Mouse (Mus musculus) MEL (cell line): ENCODE data around the gene P2rx1. TPM values are rescaled to one million over a fixed set of nuclear protein-coding genes. Genes with fewer than 3 reads are reported as not detected.
A peak's percentile ranks its signal among the peaks of the same experiment; 100 is the strongest.

Experiments used
- DNase-seq: peaks from one replicate; pipeline ENCODE4 v3.0.0; 2011; ENCODE audit warnings: low read depth, low spot score
- H3K27ac ChIP-seq: 2 replicates; pipeline ENCODE4 v1.5.1; 2012; ENCODE audit warnings: low read depth, mild to moderate bottlenecking, control low read depth, low read length, moderate library complexity; ENCODE audit not compliant: control insufficient read depth
- H3K27me3 ChIP-seq, 2 experiments: fragments of 150-350 bp in 1 of 2; sonication (generic) in 1 of 2; 2 replicates each; pipeline ENCODE4 v1.6.1; 2012; ENCODE audit warnings: low read length in 2 of 2, mild to moderate bottlenecking in 2 of 2, improper control_type of control experiment in 1 of 2, moderate library complexity in 1 of 2; ENCODE audit not compliant: insufficient read depth in 2 of 2, control insufficient read depth in 1 of 2
- H3K36me3 ChIP-seq, 2 experiments: 2 replicates each; pipeline ENCODE4 v1.6.1; 2012 to 2014; ENCODE audit warnings: low read length in 2 of 2, improper control_type of control experiment in 1 of 2, inconsistent platforms in 1 of 2, mild to moderate bottlenecking in 1 of 2; ENCODE audit not compliant: insufficient read depth in 2 of 2, control insufficient read depth in 1 of 2
- H3K4me1 ChIP-seq, 2 experiments: fragments of 150-350 bp in 1 of 2; sonication (generic) in 1 of 2; 2 replicates each; pipeline ENCODE4 v1.6.1; 2012; ENCODE audit warnings: low read length in 2 of 2, improper control_type of control experiment in 1 of 2, mild to moderate bottlenecking in 1 of 2; ENCODE audit not compliant: insufficient read depth in 2 of 2, control insufficient read depth in 1 of 2
- H3K4me3 ChIP-seq, 2 experiments: fragments of 150-350 bp in 1 of 2; sonication (generic) in 1 of 2; 2 replicates each; pipeline ENCODE4 v1.5.1; 2012; ENCODE audit warnings: low read depth in 2 of 2, low read length in 2 of 2, mild to moderate bottlenecking in 2 of 2, moderate library complexity in 2 of 2, control low read depth in 1 of 2, improper control_type of control experiment in 1 of 2; ENCODE audit not compliant: control insufficient read depth in 1 of 2, insufficient read depth in 1 of 2
- H3K79me2 ChIP-seq: 2 replicates; pipeline ENCODE4 v1.6.1; 2012; ENCODE audit warnings: mild to moderate bottlenecking, low read length, moderate library complexity; ENCODE audit not compliant: control insufficient read depth, poor library complexity, insufficient read depth
- H3K9ac ChIP-seq: 2 replicates; pipeline ENCODE4 v1.6.1; 2012; ENCODE audit warnings: low read depth, mild to moderate bottlenecking, control low read depth, low read length, moderate library complexity; ENCODE audit not compliant: control insufficient read depth, poor library complexity, severe bottlenecking
- H3K9me3 ChIP-seq: fragments of 150-350 bp; sonication (generic); replicated peaks from 2 replicates; pipeline ENCODE4 v1.6.1; 2012; ENCODE audit warnings: mild to moderate bottlenecking, low read length, improper control_type of control experiment, moderate library complexity; ENCODE audit not compliant: insufficient read depth
- CHD1 ChIP-seq: IDR thresholded peaks from 2 replicates; pipeline ENCODE4 v1.6.1; 2012; ENCODE audit warnings: low read depth, mild to moderate bottlenecking, inconsistent platforms, low read length, improper control_type of control experiment
- CHD2 ChIP-seq: IDR thresholded peaks from 2 replicates; pipeline ENCODE4 v1.6.1; 2011; ENCODE audit warnings: low read length, improper control_type of control experiment
- CTCF ChIP-seq, 3 experiments: IDR thresholded peaks in 2 of 3; conservative IDR thresholded peaks in 1 of 3; 2 replicates each; pipeline ENCODE4 v1.5.1; 2011 to 2012; ENCODE audit warnings: low read length in 3 of 3, low read depth in 2 of 3, mild to moderate bottlenecking in 2 of 3, improper control_type of control experiment in 1 of 3, inconsistent platforms in 1 of 3, mixed read lengths in 1 of 3, moderate library complexity in 1 of 3; ENCODE audit not compliant: control insufficient read depth in 1 of 3, insufficient read depth in 1 of 3, poor library complexity in 1 of 3, severe bottlenecking in 1 of 3
- ELF1 ChIP-seq: IDR thresholded peaks from 2 replicates; pipeline ENCODE4 v1.6.1; 2014; ENCODE audit warnings: low read depth, mild to moderate bottlenecking, inconsistent platforms, low read length, improper control_type of control experiment, moderate library complexity
- EP300 ChIP-seq, 2 experiments: IDR thresholded peaks; 2 replicates each; pipeline ENCODE4 v1.6.1; 2011; ENCODE audit warnings: improper control_type of control experiment in 2 of 2, low read length in 2 of 2, low read depth in 1 of 2, mild to moderate bottlenecking in 1 of 2
- ETS1 ChIP-seq: IDR thresholded peaks from 2 replicates; pipeline ENCODE4 v1.6.1; 2012; ENCODE audit warnings: low read depth, mild to moderate bottlenecking, inconsistent platforms, low read length, improper control_type of control experiment, moderate library complexity
- GATA1 ChIP-seq: IDR thresholded peaks from 2 replicates; pipeline ENCODE4 v1.6.1; 2011; ENCODE audit warnings: low read depth, low read length, improper control_type of control experiment
- HCFC1 ChIP-seq: IDR thresholded peaks from 2 replicates; pipeline ENCODE4 v1.6.1; 2012; ENCODE audit warnings: low read depth, mild to moderate bottlenecking, inconsistent platforms, low read length, improper control_type of control experiment, moderate library complexity
- JUND ChIP-seq: IDR thresholded peaks from 2 replicates; pipeline ENCODE4 v1.6.1; 2011; ENCODE audit warnings: low read depth, mild to moderate bottlenecking, improper control_type of control experiment, low read length
- KAT2A ChIP-seq: conservative IDR thresholded peaks from 2 replicates; pipeline ENCODE4 v1.6.1; 2012; ENCODE audit warnings: low read depth, low read length, improper control_type of control experiment, inconsistent platforms
- MAFK ChIP-seq: IDR thresholded peaks from 2 replicates; pipeline ENCODE4 v1.6.1; 2011; ENCODE audit warnings: low read depth, mild to moderate bottlenecking, low read length, improper control_type of control experiment, borderline replicate concordance
- MAX ChIP-seq: IDR thresholded peaks from 2 replicates; pipeline ENCODE4 v1.6.1; 2011; ENCODE audit warnings: low read length, improper control_type of control experiment
- MAZ ChIP-seq: IDR thresholded peaks from 2 replicates; pipeline ENCODE4 v1.6.1; 2012; ENCODE audit warnings: low read depth, mild to moderate bottlenecking, inconsistent platforms, low read length, improper control_type of control experiment
- MEF2A ChIP-seq: IDR thresholded peaks from 2 replicates; pipeline ENCODE4 v1.6.1; 2014; ENCODE audit warnings: low read depth, mild to moderate bottlenecking, inconsistent platforms, low read length, improper control_type of control experiment; ENCODE audit not compliant: poor library complexity, insufficient replicate concordance, severe bottlenecking; ENCODE audit errors: extremely low read depth
- MXI1 ChIP-seq: IDR thresholded peaks from 2 replicates; pipeline ENCODE4 v1.6.1; 2011; ENCODE audit warnings: mild to moderate bottlenecking, low read depth, low read length, improper control_type of control experiment
- MYB ChIP-seq: IDR thresholded peaks from 2 replicates; pipeline ENCODE4 v1.6.1; 2011; ENCODE audit warnings: mild to moderate bottlenecking, low read depth, low read length, improper control_type of control experiment
- MYC ChIP-seq: IDR thresholded peaks from 2 replicates; pipeline ENCODE4 v1.6.1; 2011; ENCODE audit warnings: low read depth, mild to moderate bottlenecking, low read length, improper control_type of control experiment, moderate library complexity
- NELFE ChIP-seq: IDR thresholded peaks from 2 replicates; pipeline ENCODE4 v1.6.1; 2011; ENCODE audit warnings: low read depth, low read length, improper control_type of control experiment
- POLR2A ChIP-seq, 2 experiments: IDR thresholded peaks; 2 replicates each; pipeline ENCODE4 v1.6.1; 2011 to 2012; ENCODE audit warnings: low read length in 2 of 2, mild to moderate bottlenecking in 2 of 2, control low read depth in 1 of 2, improper control_type of control experiment in 1 of 2, low read depth in 1 of 2, moderate library complexity in 1 of 2; ENCODE audit not compliant: control insufficient read depth in 1 of 2, insufficient read depth in 1 of 2, poor library complexity in 1 of 2
- RCOR1 ChIP-seq: IDR thresholded peaks from 2 replicates; pipeline ENCODE4 v1.6.1; 2012; ENCODE audit warnings: low read depth, mild to moderate bottlenecking, inconsistent platforms, low read length, improper control_type of control experiment
- SIN3A ChIP-seq: IDR thresholded peaks from 2 replicates; pipeline ENCODE4 v1.6.1; 2012; ENCODE audit warnings: low read length, improper control_type of control experiment, inconsistent platforms
- SMC3 ChIP-seq: IDR thresholded peaks from 2 replicates; pipeline ENCODE4 v1.6.1; 2011; ENCODE audit warnings: low read depth, low read length, improper control_type of control experiment
- TAL1 ChIP-seq: IDR thresholded peaks from 2 replicates; pipeline ENCODE4 v1.6.1; 2012; ENCODE audit warnings: mild to moderate bottlenecking, inconsistent platforms, low read length, moderate library complexity, mixed read lengths
- TBP ChIP-seq: IDR thresholded peaks from 2 replicates; pipeline ENCODE4 v1.8.0; 2011; ENCODE audit warnings: low read depth, low read length, improper control_type of control experiment
- TCF12 ChIP-seq: IDR thresholded peaks from 2 replicates; pipeline ENCODE4 v1.6.1; 2014; ENCODE audit warnings: low read depth, mild to moderate bottlenecking, inconsistent platforms, low read length, improper control_type of control experiment, moderate library complexity
- UBTF ChIP-seq: IDR thresholded peaks from 2 replicates; pipeline ENCODE4 v1.6.1; 2012; ENCODE audit warnings: low read depth, mild to moderate bottlenecking, inconsistent platforms, low read length, improper control_type of control experiment, moderate library complexity, borderline replicate concordance; ENCODE audit not compliant: insufficient read depth
- USF1 ChIP-seq: IDR thresholded peaks from 2 replicates; pipeline ENCODE4 v1.6.1; 2014; ENCODE audit warnings: low read depth, mild to moderate bottlenecking, inconsistent platforms, low read length, improper control_type of control experiment, moderate library complexity
- USF2 ChIP-seq, 2 experiments: IDR thresholded peaks; 2 replicates each; pipeline ENCODE4 v1.6.1; 2011 to 2012; ENCODE audit warnings: improper control_type of control experiment in 2 of 2, low read length in 2 of 2, borderline replicate concordance in 1 of 2, inconsistent platforms in 1 of 2, low read depth in 1 of 2, mild to moderate bottlenecking in 1 of 2; ENCODE audit not compliant: insufficient read depth in 1 of 2
- ZC3H11A ChIP-seq: IDR thresholded peaks from 2 replicates; pipeline ENCODE4 v1.6.1; 2012; ENCODE audit warnings: low read depth, mild to moderate bottlenecking, inconsistent platforms, low read length, improper control_type of control experiment
- ZKSCAN1 ChIP-seq: IDR thresholded peaks from 2 replicates; pipeline ENCODE4 v1.6.1; 2012; ENCODE audit warnings: low read depth, mild to moderate bottlenecking, inconsistent platforms, low read length, improper control_type of control experiment, moderate library complexity
- ZNF384 ChIP-seq: IDR thresholded peaks from 2 replicates; pipeline ENCODE4 v1.6.1; 2012; ENCODE audit warnings: low read depth, mild to moderate bottlenecking, inconsistent platforms, low read length, improper control_type of control experiment
- polyA plus RNA-seq, 2 experiments: library from polyadenylated mRNA; stranded (reverse) in 1 of 2; unstranded in 1 of 2; fragments of >175 nt in 1 of 2; fragments of >200 nt in 1 of 2; gene quantifications; 2 replicates each; pipeline versions ENCODE4 v1.2.1 to v1.2.4; 2012; ENCODE audit warnings: low replicate concordance in 2 of 2, low read depth in 1 of 2; ENCODE audit not compliant: insufficient read length in 2 of 2, insufficient read depth in 1 of 2, missing spikeins in 1 of 2
- total RNA-seq: library from RNA; depleted of rRNA; stranded (reverse); fragments of 300-350 nt; gene quantifications from 2 replicates; pipeline ENCODE4 v1.2.3, GENCODE M21; 2012

The P2rx1 gene
- total and polyA plus RNA-seq, 3 experiments, result 3.0 to 8.1 TPM; not detected in 1

GRCm38 (mm10) chr11:73047542-73047996 lies 48.7 kb downstream of the P2rx1 start, which contains the start of gene Ncbp3 (continued):
- TF ChIP-seq TAL1 (0 out of 2 replicates have a peak, but pooled peaks have one; percentile 13), CTCF (IDR thresholded peaks at IDR 0.05 in 2 of 3, conservative IDR thresholded peaks at IDR 0.05 in 1 of 3; ENCODE audit: control insufficient read depth in 1 of 3, insufficient read depth in 1 of 3, low read depth in 2 of 3, low read length in 3 of 3, poor library complexity in 1 of 3, severe bottlenecking in 1 of 3) (peak; percentile 36 to 95 (median 85); a peak in 5 of 6 replicates), JUND (no peak)

- Histone ChIP-seq H3K4me1 (peaks cover 10 to 18% of the 10 kb centered on the region in 2 experiments), H3K27ac (peak overlapping the region; percentile 73), H3K79me2 (peaks cover 16% of the 10 kb centered on the region), H3K27me3 (no peaks in the 10 kb centered on the region), H3K4me3 (peak overlapping the region; percentile 81 to 88), H3K9me3 (no peaks in the 10 kb centered on the region), H3K9ac (peak overlapping the region; percentile 92), H3K36me3 (peaks cover 5 to 22% of the 10 kb centered on the region in 2 experiments; a peak in 3 of 4 replicates)
- peak; percentile 79 for DNase-seq
- no peak for TF ChIP-seq ZNF384
- no peak for TF ChIP-seq HCFC1
- TF ChIP-seq UBTF, result 0 out of 2 replicates have a peak, but pooled peaks have one; percentile 27
- 0 out of 2 replicates have a peak, but pooled peaks have one; percentile 14 for TF ChIP-seq MAZ
- no peak for TF ChIP-seq TBP
- TF ChIP-seq NELFE, result no peak
- no peak for TF ChIP-seq CHD2
- no peak for TF ChIP-seq JUND
- TF ChIP-seq MAFK, result no peak
- TF ChIP-seq EP300 (IDR thresholded peaks at IDR 0.05; ENCODE audit: low read depth in 1 of 2, low read length in 2 of 2), result 0 out of 4 replicates have a peak, but pooled peaks of 1 of the 2 experiments have one; percentile 3
- TF ChIP-seq CTCF (IDR thresholded peaks at IDR 0.05 in 2 of 3, conservative IDR thresholded peaks at IDR 0.05 in 1 of 3; ENCODE audit: control insufficient read depth in 1 of 3, insufficient read depth in 1 of 3, low read depth in 2 of 3, low read length in 3 of 3, poor library complexity in 1 of 3, severe bottlenecking in 1 of 3), result no peak; a peak in 1 of 6 replicates
- peak; percentile 61 for TF ChIP-seq USF1
- no peak for TF ChIP-seq ZC3H11A
- no peak for TF ChIP-seq MYC
- TF ChIP-seq ELF1, result no peak; the same call in 1 of the 2 replicates
- no peak for TF ChIP-seq KAT2A
- no peak for TF ChIP-seq USF2 (IDR thresholded peaks at IDR 0.05; ENCODE audit: borderline replicate concordance in 1 of 2, insufficient read depth in 1 of 2, low read depth in 1 of 2, low read length in 2 of 2)
- TF ChIP-seq TCF12, result no peak
- TF ChIP-seq TAL1, result no peak
- TF ChIP-seq MAX, result no peak
- no peak; the same call in 1 of the 2 replicates for TF ChIP-seq RCOR1
- peak; percentile 27; the same call in 1 of the 2 replicates for TF ChIP-seq ETS1
- TF ChIP-seq CHD1, result no peak
- no peak for TF ChIP-seq MXI1
- no peak; the same call in none of the 2 replicates for TF ChIP-seq SIN3A
- no peak; a peak in 1 of 4 replicates for TF ChIP-seq POLR2A (IDR thresholded peaks at IDR 0.05; ENCODE audit: control insufficient read depth in 1 of 2, insufficient read depth in 1 of 2, low read depth in 1 of 2, low read length in 2 of 2, poor library complexity in 1 of 2)
- TF ChIP-seq MYB, result no peak
- no peak for TF ChIP-seq MEF2A
- no peak for TF ChIP-seq SMC3
- 0 out of 2 replicates have a peak, but pooled peaks have one; percentile 25 for TF ChIP-seq GATA1
- no peak for TF ChIP-seq ZKSCAN1
Measured at GRCm38 (mm10) chr11:73048030-73048876, 49.4 kb downstream of the P2rx1 start.
